Mouse (Mus musculus): ENCODE measurements around the gene Cetn3. TPM values are rescaled to one million over a fixed set of nuclear protein-coding genes. Genes with fewer than 3 reads are reported as not detected.
A peak's percentile ranks its signal among the peaks of the same experiment; 100 is the strongest.

Cetn3 gene
- polyA plus RNA-seq, 1 experiment from 2014 or later, result 103 TPM

DNA sequence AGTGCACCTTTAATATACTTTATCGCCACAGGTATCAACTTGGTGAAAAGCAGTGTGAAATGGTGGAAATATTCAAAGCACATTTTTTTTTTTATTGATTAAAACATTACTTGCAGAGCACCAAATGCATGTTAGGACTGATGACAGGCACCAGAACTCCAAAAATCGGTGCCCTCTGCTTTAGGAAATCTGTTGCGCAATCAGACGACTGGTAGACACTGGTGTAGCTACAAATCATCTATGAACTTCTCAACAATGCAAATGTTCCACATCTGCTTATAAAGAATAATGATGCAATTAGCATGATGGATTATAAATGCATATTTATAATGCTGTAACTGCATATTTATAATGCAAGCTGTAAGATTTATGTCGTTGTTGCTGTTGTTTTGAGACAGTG lies 18.7 kb upstream of the Cetn3 start:
- DNase-seq (ENCODE audit: low read depth, low spot score) (no peak), ATAC-seq (no peak)
- TF ChIP-seq CTCF (IDR thresholded peaks at IDR 0.05), result no peak
- ChIA-PET POLR2A (no interaction called here), CTCF (interaction anchor here (0.7 to 2.2 kb wide), 3 partner anchors 9 to 325 kb away, joined by 3 to 4 read pairs (median 4); no protein-coding TSS in a partner anchor)
- H3K27me3 ChIP-seq, result peaks cover 11% of the 10 kb centered on the region
- in situ Hi-C loops (cut with MboI; ENCODE audit: low pct_unique_long_range_greater_than_20kb), result loop anchor here (5.0 to 25.0 kb wide), 4 partner anchors 119 to 1891 kb away; no protein-coding TSS in a partner anchor

DNA sequence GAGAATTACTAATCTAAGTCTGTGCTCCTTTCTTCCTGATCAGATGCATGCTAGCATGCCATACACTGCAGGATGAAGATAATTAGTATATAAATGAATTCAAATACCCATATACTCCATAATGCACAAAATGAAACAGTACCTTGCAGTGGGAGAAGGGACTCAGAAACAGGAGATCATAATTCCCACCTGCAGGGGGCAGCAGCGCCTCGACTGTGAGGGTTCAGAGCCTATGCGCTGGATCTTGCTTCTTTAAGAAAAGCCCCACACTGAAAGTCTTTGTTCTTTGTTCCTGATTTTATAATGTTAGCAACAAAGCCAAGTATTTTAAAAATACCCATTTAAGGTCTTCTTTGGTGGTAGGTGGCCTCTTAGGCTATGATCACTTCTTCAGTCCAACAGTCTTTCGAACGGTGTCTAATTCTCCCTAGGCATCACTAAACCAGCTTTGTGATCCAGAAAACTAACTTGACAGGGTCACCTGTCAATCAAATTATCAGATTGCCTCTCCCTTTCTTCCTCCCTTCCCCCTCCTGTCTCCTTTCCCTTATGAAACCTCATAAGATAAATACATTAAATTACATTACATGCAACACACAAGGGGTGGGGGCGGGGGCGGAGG lies 15.7 kb upstream of the Cetn3 start:
- ChIA-PET POLR2A (no interaction called here), CTCF (interaction anchor here (0.7 kb wide), 1 partner anchor 142 kb away, joined by 3 read pairs; no protein-coding TSS in a partner anchor)
- peak; percentile 86 for TF ChIP-seq CTCF (IDR thresholded peaks at IDR 0.05)
- H3K27me3 ChIP-seq, result peaks cover 28% of the 10 kb centered on the region
- in situ Hi-C loops (cut with MboI; ENCODE audit: low pct_unique_long_range_greater_than_20kb), result loop anchor here (5.0 to 25.0 kb wide), 4 partner anchors 122 to 1888 kb away; no protein-coding TSS in a partner anchor
- ATAC-seq (peak; percentile 62), DNase-seq (ENCODE audit: low read depth, low spot score) (no peak)

DNA sequence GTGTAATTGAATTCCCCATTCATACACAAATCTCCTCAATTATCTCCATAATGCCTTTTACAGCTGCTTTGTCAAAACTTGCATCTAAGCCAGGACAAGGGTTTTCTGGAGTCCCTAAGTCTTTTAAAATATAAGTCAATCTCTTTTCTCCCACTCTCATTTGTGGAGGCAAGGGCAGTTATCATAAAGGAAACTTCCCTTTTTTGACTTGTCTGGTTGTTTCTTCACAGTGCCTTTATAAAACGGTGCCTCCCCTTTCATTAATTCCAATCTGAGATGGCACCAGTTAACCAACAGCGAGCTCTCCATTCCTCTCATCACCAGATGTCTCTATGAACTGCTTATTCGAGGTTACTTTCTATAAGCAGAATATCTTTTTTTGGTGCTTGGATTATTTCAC lies 6.7 kb upstream of the Cetn3 start:
- in situ Hi-C loops (cut with MboI; ENCODE audit: low pct_unique_long_range_greater_than_20kb), result no loop called here
- ATAC-seq (no peak), DNase-seq (ENCODE audit: low read depth, low spot score) (no peak)
- POLR2A ChIA-PET, result no interaction called here
- CTCF ChIA-PET, result no interaction called here
- peaks cover 18% of the 10 kb centered on the region for H3K27me3 ChIP-seq
- no peak for TF ChIP-seq CTCF (IDR thresholded peaks at IDR 0.05)

DNA sequence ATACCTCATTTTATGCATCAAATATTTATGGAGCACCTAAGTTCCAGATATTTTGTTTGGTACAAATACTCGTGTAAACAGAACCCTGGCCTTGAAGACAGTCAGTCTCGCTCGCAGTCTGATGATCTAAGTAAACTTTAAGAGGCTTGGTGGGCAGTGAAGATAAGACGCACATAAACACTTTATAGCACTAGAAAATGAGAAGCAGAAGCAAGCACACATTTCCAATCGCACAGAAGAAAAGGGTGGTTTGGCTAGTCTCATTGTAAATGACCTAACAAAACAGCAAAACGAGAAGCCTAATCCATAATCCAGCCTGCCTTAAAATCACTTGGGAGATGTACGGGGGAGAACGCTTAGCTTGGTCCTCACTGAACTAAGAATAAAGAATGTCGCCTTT lies 402 bp upstream of the Cetn3 start:
- no peak for DNase-seq (ENCODE audit: low read depth, low spot score)
- TF ChIP-seq CTCF (IDR thresholded peaks at IDR 0.05), result no peak
- no peak for ATAC-seq
- ChIA-PET POLR2A (interaction anchor here (0.6 kb wide), 1 partner anchor 116 kb away, joined by 3 read pairs; no protein-coding TSS in a partner anchor), CTCF (interaction anchor here (1.4 to 1.9 kb wide), 4 partner anchors 17 to 72 kb away, joined by 3 to 5 read pairs (median 4); partner anchors contain the start of genes Mblac2 and Polr3g)
- in situ Hi-C loops (cut with MboI; ENCODE audit: low pct_unique_long_range_greater_than_20kb), result no loop called here
- no peaks in the 10 kb centered on the region for H3K27me3 ChIP-seq

DNA sequence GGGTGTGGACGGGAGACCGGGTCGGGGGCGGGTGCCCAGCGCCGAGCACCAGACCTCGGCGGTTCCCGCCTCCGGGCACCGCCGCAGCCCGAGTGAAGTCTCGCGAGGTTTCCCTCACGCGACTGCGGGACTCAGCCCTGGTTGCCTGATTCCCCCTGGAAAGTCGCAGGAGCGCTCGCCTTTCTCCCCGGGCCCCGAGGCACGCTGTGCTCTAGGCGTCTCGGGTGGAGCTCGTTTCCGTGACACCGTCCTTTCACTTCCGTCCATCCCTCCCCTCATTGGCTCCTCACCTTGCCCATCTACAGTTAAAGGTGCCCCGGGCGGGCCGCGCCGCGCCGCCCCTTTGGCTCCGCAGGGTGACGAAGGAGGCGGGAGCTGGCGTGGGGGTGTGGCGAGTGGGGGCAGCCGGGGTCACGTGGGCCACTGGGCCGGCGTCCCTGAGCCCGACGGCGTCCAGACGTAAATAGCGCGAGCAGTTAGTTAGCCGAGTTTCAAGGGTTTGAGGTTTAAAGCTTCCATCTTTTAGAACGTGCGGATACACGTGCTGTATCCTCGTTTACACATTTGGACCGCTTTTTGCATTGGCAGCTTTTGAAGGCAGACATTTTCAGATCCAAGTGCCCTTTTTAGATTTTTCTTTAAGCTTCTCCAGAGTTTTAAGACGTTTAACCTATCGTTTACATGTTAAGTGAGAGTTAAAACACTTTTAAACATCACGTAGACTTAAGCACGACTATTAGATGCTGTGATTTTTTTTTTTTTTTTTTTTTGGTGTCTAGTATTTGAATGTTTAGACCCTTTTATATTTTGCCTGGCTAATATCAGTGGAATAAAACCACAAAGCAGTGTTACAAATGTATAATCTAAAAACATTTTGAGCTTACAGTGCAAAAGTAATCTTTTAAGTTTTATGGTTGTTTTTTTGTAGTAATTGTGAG lies 797 bp downstream of the Cetn3 start:
- ATAC-seq, result peak; percentile 98
- ChIA-PET CTCF (interaction anchor here (0.9 to 1.9 kb wide), 6 partner anchors 12 to 73 kb away, joined by 3 to 5 read pairs (median 4); partner anchors contain the start of genes Mblac2 and Polr3g), POLR2A (interaction anchor here (0.7 kb wide), 1 partner anchor 774 kb away, joined by 11 read pairs; no protein-coding TSS in a partner anchor)
- H3K27me3 ChIP-seq, result no peaks in the 10 kb centered on the region
- in situ Hi-C loops (cut with MboI; ENCODE audit: low pct_unique_long_range_greater_than_20kb), result no loop called here
- no peak for TF ChIP-seq CTCF (IDR thresholded peaks at IDR 0.05)
- peak; percentile 90 for DNase-seq (ENCODE audit: low read depth, low spot score)

DNA sequence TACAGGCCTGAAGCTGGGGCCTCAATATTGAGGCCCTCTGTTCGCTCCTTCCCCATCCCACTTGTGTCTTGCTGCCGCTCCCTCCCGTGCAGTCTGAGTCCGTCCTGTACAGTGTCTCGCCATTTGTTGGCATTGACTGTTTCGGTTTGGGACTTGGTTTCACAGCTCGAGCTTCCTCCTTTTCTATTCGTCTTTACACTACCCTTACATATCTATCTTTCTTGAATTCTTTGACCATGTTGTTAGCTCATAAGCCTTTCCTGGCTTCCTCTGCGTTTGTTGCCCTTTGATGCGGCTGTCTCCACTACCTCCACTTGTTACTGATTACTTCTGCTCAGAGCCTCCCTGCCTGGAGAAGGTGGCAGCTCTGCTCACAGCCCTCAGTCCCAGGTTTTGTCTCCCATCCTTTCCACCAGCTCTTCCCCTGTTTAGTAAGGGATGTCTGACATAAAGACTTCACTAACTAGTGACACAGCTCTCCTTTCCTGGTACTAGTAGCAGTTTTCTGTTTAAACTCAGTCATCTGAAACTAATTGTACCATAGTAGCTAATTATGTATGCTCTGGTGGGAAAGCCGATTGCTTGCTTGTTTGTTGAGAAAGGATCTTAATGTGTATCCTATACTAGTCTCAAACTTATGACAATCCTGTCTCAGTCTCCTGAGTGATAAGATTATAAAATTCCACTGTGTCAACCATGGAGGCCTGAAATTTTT lies 3.0 kb downstream of the Cetn3 start:
- ATAC-seq (no peak), DNase-seq (ENCODE audit: low read depth, low spot score) (no peak)
- in situ Hi-C loops (cut with MboI; ENCODE audit: low pct_unique_long_range_greater_than_20kb), result no loop called here
- H3K27me3 ChIP-seq, result no peaks in the 10 kb centered on the region
- TF ChIP-seq CTCF (IDR thresholded peaks at IDR 0.05), result no peak
- CTCF ChIA-PET, result interaction anchor here (1.0 to 1.7 kb wide), 2 partner anchors 9 to 11 kb away, joined by 3 to 9 read pairs; no protein-coding TSS in a partner anchor
- POLR2A ChIA-PET, result interaction anchor here (0.6 kb wide), 1 partner anchor 23 kb away, joined by 4 read pairs; no protein-coding TSS in a partner anchor

DNA sequence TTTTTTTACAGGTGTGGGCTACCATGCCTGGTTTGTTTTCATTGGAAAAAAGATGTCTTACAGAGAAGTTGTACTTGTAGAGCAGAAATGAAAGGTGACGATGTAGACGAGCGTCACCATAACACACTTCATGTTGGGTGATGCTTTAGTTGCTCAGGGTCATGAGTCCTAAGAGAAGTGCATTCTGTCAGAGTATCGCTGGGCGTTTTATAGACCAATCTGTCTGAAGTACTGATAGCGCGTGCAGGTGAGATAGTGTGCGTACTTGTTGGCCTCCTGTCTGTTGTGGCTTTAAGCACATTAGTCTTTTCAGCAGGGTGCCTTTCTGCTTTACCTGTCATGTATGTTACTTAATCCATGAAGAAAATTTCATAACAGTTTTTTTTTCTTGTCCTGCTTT lies 7.3 kb downstream of the Cetn3 start:
- ChIA-PET POLR2A (no interaction called here), CTCF (interaction anchor here (0.8 kb wide), 1 partner anchor 9 kb away, joined by 3 read pairs; no protein-coding TSS in a partner anchor)
- DNase-seq (ENCODE audit: low read depth, low spot score) (no peak), ATAC-seq (no peak)
- H3K27me3 ChIP-seq, result no peaks in the 10 kb centered on the region
- in situ Hi-C loops (cut with MboI; ENCODE audit: low pct_unique_long_range_greater_than_20kb), result no loop called here
- TF ChIP-seq CTCF (IDR thresholded peaks at IDR 0.05), result no peak

DNA sequence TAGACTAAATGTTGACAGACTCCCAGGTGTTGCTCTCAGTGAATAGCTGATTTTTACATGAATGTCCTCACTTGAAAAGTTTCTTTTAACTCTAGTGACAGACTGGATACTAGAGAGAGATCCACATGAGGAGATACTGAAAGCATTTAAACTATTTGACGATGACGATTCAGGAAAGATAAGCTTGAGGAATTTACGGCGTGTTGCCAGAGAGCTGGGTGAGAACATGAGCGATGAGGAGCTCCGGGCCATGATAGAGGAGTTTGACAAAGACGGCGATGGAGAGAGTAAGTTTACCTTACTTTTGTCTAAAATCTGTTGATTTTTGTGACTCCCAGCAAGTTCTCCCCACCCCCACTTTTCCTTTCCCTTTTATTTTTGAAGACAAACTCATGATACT lies 9.0 kb downstream of the Cetn3 start:
- H3K27me3 ChIP-seq, result no peaks in the 10 kb centered on the region
- in situ Hi-C loops (cut with MboI; ENCODE audit: low pct_unique_long_range_greater_than_20kb), result no loop called here
- ATAC-seq, result no peak
- no peak for TF ChIP-seq CTCF (IDR thresholded peaks at IDR 0.05)
- DNase-seq (ENCODE audit: low read depth, low spot score), result no peak
- ChIA-PET POLR2A (no interaction called here), CTCF (no interaction called here)

DNA sequence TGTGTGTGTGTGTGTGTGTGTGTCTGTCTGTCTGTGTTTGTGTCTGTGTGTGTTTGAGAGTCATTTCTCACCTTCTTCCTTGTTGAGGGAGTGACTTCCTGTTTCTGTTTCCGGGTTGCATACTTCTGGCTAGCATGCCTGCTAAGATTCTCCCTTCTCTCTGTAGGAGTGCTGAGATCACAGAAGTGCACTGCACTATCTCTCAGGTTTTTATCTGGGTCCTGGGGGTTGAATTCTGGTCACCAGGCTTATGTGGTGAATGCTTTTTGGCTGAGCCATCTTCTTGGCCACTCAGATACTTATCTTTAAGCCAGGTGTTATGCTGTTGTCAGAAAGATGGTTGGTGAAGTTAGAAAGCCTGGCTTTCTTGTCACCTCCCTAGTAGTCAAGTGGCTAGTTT lies 11.0 kb downstream of the Cetn3 start:
- no peak for DNase-seq (ENCODE audit: low read depth, low spot score)
- ChIA-PET POLR2A (no interaction called here), CTCF (interaction anchor here (0.9 to 1.6 kb wide), 4 partner anchors 8 to 355 kb away, joined by 3 to 9 read pairs (median 4); no protein-coding TSS in a partner anchor)
- no peak for TF ChIP-seq CTCF (IDR thresholded peaks at IDR 0.05)
- ATAC-seq, result no peak
- no peaks in the 10 kb centered on the region for H3K27me3 ChIP-seq
- in situ Hi-C loops (cut with MboI; ENCODE audit: low pct_unique_long_range_greater_than_20kb), result no loop called here

DNA sequence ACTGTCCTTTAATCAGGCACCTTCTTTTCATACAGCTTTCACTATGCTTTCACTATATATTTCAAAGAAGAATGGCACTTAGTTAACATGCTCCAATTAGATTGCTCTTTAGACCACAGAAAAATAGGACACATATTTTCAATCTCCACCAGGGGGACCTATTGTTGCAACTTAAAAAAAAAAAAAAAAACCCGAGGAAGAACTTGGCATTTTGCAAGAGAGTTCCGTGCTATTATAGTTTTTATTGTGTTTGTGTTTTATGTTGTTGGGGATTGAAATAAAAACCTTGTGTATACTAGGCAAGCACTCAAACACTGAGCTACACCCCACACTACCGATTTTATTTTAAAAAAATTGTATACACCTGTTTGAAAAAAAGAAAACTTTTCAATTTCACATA lies 18.2 kb downstream of the Cetn3 start:
- CTCF ChIA-PET, result interaction anchor here (0.8 to 1.7 kb wide), 2 partner anchors 17 to 18 kb away, joined by 3 to 4 read pairs; partner anchors contain the start of gene Cetn3
- no peak for DNase-seq (ENCODE audit: low read depth, low spot score)
- H3K27me3 ChIP-seq, result no peaks in the 10 kb centered on the region
- in situ Hi-C loops (cut with MboI; ENCODE audit: low pct_unique_long_range_greater_than_20kb), result no loop called here
- peak; percentile 20 for TF ChIP-seq CTCF (IDR thresholded peaks at IDR 0.05)
- ATAC-seq, result no peak
- POLR2A ChIA-PET, result no interaction called here
